Mouse (Mus musculus) E14TG2a.4 (cell line): ENCODE measurements at regions not wholly inside any gene's neighbourhood (a gene's known extent, or its start where the extent isn't known, plus 50 kb on each side); places are given as distances from the start of the nearest gene placed in this dataset.
A peak's percentile ranks its signal among the peaks of the same experiment; 100 is the strongest.

Source experiments
- CTCF ChIP-seq: conservative IDR thresholded peaks from 2 replicates; pipeline ENCODE4 v1.5.1; 2014; ENCODE audit warnings: low read length
- POU5F1 ChIP-seq: IDR thresholded peaks from 2 replicates; pipeline ENCODE4 v1.6.1; 2014; ENCODE audit warnings: low read length, borderline replicate concordance

GRCm38 (mm10) chr4:66523238-66523885 is 119.0 kb upstream of the Astn2 start:
- TF ChIP-seq CTCF (peak; percentile 81), POU5F1 (no peak)
